Comparison of ENCODE assay signal across 8 mouse cellular contexts in genomic region chr2:14873701-14874181, GRCm38 (mm10).
DNase-seq lines count a peak whose midpoint lies in the region; ATAC-seq lines count a peak whose summit lies in the region.

No protein-coding gene starts in this region.

- no peaks in the 10 kb centered on the region for H3K27me3 ChIP-seq in heart, embryonic 13.5 days (replicated peaks)
- H3K27me3 ChIP-seq in heart, embryonic 16.5 days (ENCODE audit: control insufficient read depth, insufficient read depth, low read length): no peaks in the 10 kb centered on the region
- H3K27me3 ChIP-seq in limb, embryonic 12.5 days: no peaks in the 10 kb centered on the region

- H3K4me2 ChIP-seq in heart, embryonic 13.5 days: peak overlapping the region; percentile 63
- H3K4me2 ChIP-seq in heart, embryonic 16.5 days (ENCODE audit: low read depth, low read length): peak overlapping the region; percentile 62
- peak overlapping the region; percentile 47 for H3K4me2 ChIP-seq in limb, embryonic 12.5 days

- H3K36me3 ChIP-seq in heart, embryonic 13.5 days: no peaks in the 10 kb centered on the region
- no peaks in the 10 kb centered on the region for H3K36me3 ChIP-seq in heart, embryonic 16.5 days (ENCODE audit: control insufficient read depth, insufficient read depth)
- no peaks in the 10 kb centered on the region for H3K36me3 ChIP-seq in limb, embryonic 12.5 days

- H3K9me3 ChIP-seq in heart, embryonic 13.5 days: no peaks in the 10 kb centered on the region
- H3K9me3 ChIP-seq in heart, embryonic 16.5 days (replicated peaks; ENCODE audit: control insufficient read depth, low read length): no peaks in the 10 kb centered on the region
- no peaks in the 10 kb centered on the region for H3K9me3 ChIP-seq in limb, embryonic 12.5 days

- WGBS in heart, embryonic 13.5 days: 12% methylated on average over 15 of the region's 15 CpGs
- 13% methylated on average over 15 of the region's 15 CpGs for WGBS in heart, embryonic 16.5 days
- 20% methylated on average over 15 of the region's 15 CpGs for WGBS in limb, embryonic 12.5 days

- peak overlapping the region; percentile 28; the same call in 1 of the 2 replicates for H3K27ac ChIP-seq in heart, embryonic 13.5 days (replicated peaks)
- no peak overlapping the region for H3K27ac ChIP-seq in brown adipose tissue, adult 24 weeks (replicated peaks; ENCODE audit: low read depth, low read length)
- peak overlapping the region; percentile 42 for H3K27ac ChIP-seq in heart, embryonic 16.5 days (ENCODE audit: low read length)
- H3K27ac ChIP-seq in limb, embryonic 12.5 days: peak overlapping the region; percentile 54; the same call in 1 of the 2 replicates

- no peak for ATAC-seq in heart, embryonic 13.5 days (ENCODE audit: extremely low read depth, insufficient number of reproducible peaks, low FRiP score, low TSS enrichment)
- no peak for ATAC-seq in heart, embryonic 16.5 days (replicated peaks; ENCODE audit: extremely low read depth, insufficient read depth, low FRiP score)
- ATAC-seq in limb, embryonic 12.5 days (ENCODE audit: insufficient number of reproducible peaks, insufficient read depth, low FRiP score, low TSS enrichment, low read depth): 0 out of 2 replicates have a peak, but pooled peaks have one; percentile 37
- ATAC-seq in megakaryocyte, adult 5-6 weeks (ENCODE audit: poor library complexity, severe bottlenecking): no peak

- peaks cover 19% of the 10 kb centered on the region for H3K4me1 ChIP-seq in heart, embryonic 13.5 days
- H3K4me1 ChIP-seq in brown adipose tissue, adult 24 weeks (ENCODE audit: control insufficient read depth, insufficient read depth, insufficient read length, low read length): no peaks in the 10 kb centered on the region
- H3K4me1 ChIP-seq in heart, embryonic 16.5 days (ENCODE audit: control insufficient read depth, insufficient read depth, low read length): peaks cover 19% of the 10 kb centered on the region
- H3K4me1 ChIP-seq in limb, embryonic 12.5 days (replicated peaks): peaks cover 3% of the 10 kb centered on the region; the same call in 1 of the 2 replicates

- no peak for DNase-seq in heart, postnatal 4 days
- peak; percentile 33 to 43 for DNase-seq in right cerebral cortex, postnatal 10 days (ENCODE audit: low spot score in 2 of 2)
- DNase-seq in B cell, adult 2 months: no peak

- peak overlapping the region; percentile 37 for H3K4me3 ChIP-seq in heart, embryonic 13.5 days
- peak overlapping the region; percentile 11; the same call in 1 of the 2 replicates for H3K4me3 ChIP-seq in brown adipose tissue, adult 24 weeks (ENCODE audit: insufficient read depth, low read depth, low read length)
- peak overlapping the region; percentile 36 for H3K4me3 ChIP-seq in heart, embryonic 16.5 days (ENCODE audit: low read length)
- no peak overlapping the region for H3K4me3 ChIP-seq in limb, embryonic 12.5 days (replicated peaks)

- peak overlapping the region; percentile 63 for H3K9ac ChIP-seq in heart, embryonic 13.5 days
- peak overlapping the region; percentile 52 for H3K9ac ChIP-seq in heart, embryonic 16.5 days (ENCODE audit: low read length)
- no peak overlapping the region for H3K9ac ChIP-seq in limb, embryonic 12.5 days (replicated peaks)

Comparison
In these comparisons a context has a peak if more than half of its experiments do, and no peak if none do; other contexts are left out.
1. DNase-seq: peak in right cerebral cortex, postnatal 10 days (2 of 2); none in heart, postnatal 4 days (single experiment) and B cell, adult 2 months (0 of 2).
2. Peak in every context shown above with its lines, with median percentiles within 50 percentile points of each other: H3K4me2 ChIP-seq.